Mouse (Mus musculus) heart, embryonic 13.5 days (tissue): ENCODE results near the gene Galntl6. TPM values are rescaled to one million over a fixed set of nuclear protein-coding genes. Genes with fewer than 3 reads are reported as not detected.

Source experiments
- ATAC-seq: fragments of 200-750 bp; cut with Nextera tagmentation; 2 replicates; pipeline ENCODE4 v1.8.0; 2017; ENCODE audit warnings: moderate TSS enrichment; ENCODE audit not compliant: insufficient number of reproducible peaks, low FRiP score, low TSS enrichment; ENCODE audit errors: extremely low read depth
- H3K27ac ChIP-seq: fragments of 300-500 bp; sonication (generic); replicated peaks from 2 replicates; pipeline ENCODE4 v1.5.1; 2015; ENCODE audit warnings: moderate library complexity, mild to moderate bottlenecking, inconsistent platforms
- H3K27me3 ChIP-seq: fragments of 300-500 bp; sonication (generic); replicated peaks from 2 replicates; pipeline ENCODE4 v1.6.1; 2015; ENCODE audit warnings: mild to moderate bottlenecking, inconsistent platforms
- H3K36me3 ChIP-seq: fragments of 300-500 bp; sonication (generic); 2 replicates; pipeline ENCODE4 v1.6.1; 2015; ENCODE audit warnings: mild to moderate bottlenecking, inconsistent platforms
- H3K4me1 ChIP-seq: fragments of 300-500 bp; sonication (generic); 2 replicates; pipeline ENCODE4 v1.6.1; 2015; ENCODE audit warnings: inconsistent platforms
- H3K4me2 ChIP-seq: fragments of 300-500 bp; sonication (generic); 2 replicates; pipeline ENCODE4 v1.6.1; 2015; ENCODE audit warnings: inconsistent platforms, mild to moderate bottlenecking, moderate library complexity
- H3K4me3 ChIP-seq: fragments of 300-500 bp; sonication (generic); 2 replicates; pipeline ENCODE4 v1.5.1; 2015; ENCODE audit warnings: moderate library complexity, mild to moderate bottlenecking, inconsistent platforms
- H3K9ac ChIP-seq: fragments of 300-500 bp; sonication (generic); 2 replicates; pipeline ENCODE4 v1.6.1; 2015; ENCODE audit warnings: inconsistent platforms, mild to moderate bottlenecking, moderate library complexity
- H3K9me3 ChIP-seq: fragments of 300-500 bp; sonication (generic); 2 replicates; pipeline ENCODE4 v1.6.1; 2016; ENCODE audit warnings: inconsistent platforms
- WGBS: fragments of 180-500 bp; shearing (Covaris S2); methylation state at CpG from one replicate; pipeline ENCODE4 v1.1.7; 2015; ENCODE audit warnings: mixed read lengths; 5-methylcytosine and 5-hydroxymethylcytosine counted together
- polyA plus RNA-seq: library from polyadenylated mRNA; unstranded; fragments of >200 nt; fragmentation: Nextera tagmentation; extraction: Ambion mirVana; gene quantifications from 2 replicates; pipeline ENCODE4 v1.2.1, GENCODE M21; 2015

Galntl6 gene
- polyA plus RNA-seq, 1 experiment from 2014 or later = 0.35 TPM

GRCm38 (mm10) chr8:57922214-57923070, 990.0 kb downstream of the Galntl6 start:
- Histone ChIP-seq H3K4me3 (no peak overlapping the region), H3K9me3 (no peaks in the 10 kb centered on the region), H3K27me3 (no peaks in the 10 kb centered on the region), H3K36me3 (no peaks in the 10 kb centered on the region), H3K4me2 (no peak overlapping the region), H3K4me1 (peaks cover 4% of the 10 kb centered on the region; the same call in 1 of the 2 replicates), H3K9ac (no peak overlapping the region), H3K27ac (no peak overlapping the region)
- ATAC-seq = no peak
- 72% methylated on average over 6 of the region's 6 CpGs for WGBS

- Histone ChIP-seq H3K4me3 (no peak overlapping the region), H3K27me3 (no peaks in the 10 kb centered on the region), H3K4me2 (no peak overlapping the region), H3K4me1 (no peaks in the 10 kb centered on the region), H3K27ac (no peak overlapping the region), H3K36me3 (no peaks in the 10 kb centered on the region), H3K9ac (no peak overlapping the region), H3K9me3 (no peaks in the 10 kb centered on the region)
- 74% methylated on average over 3 of the region's 3 CpGs for WGBS
- no peak for ATAC-seq
These were observed 992.0 kb downstream of the Galntl6 start for GRCm38 (mm10) chr8:57920326-57920903.

- no peaks in the 10 kb centered on the region for H3K9me3 ChIP-seq
- 70% methylated on average over 9 of the region's 9 CpGs for WGBS
- no peak for ATAC-seq
- no peaks in the 10 kb centered on the region for H3K27me3 ChIP-seq
- no peaks in the 10 kb centered on the region for H3K36me3 ChIP-seq
- no peak overlapping the region for H3K9ac ChIP-seq
- H3K4me2 ChIP-seq = no peak overlapping the region
- H3K27ac ChIP-seq = no peak overlapping the region
- H3K4me3 ChIP-seq = no peak overlapping the region
- no peaks in the 10 kb centered on the region for H3K4me1 ChIP-seq
These were observed 993.5 kb downstream of the Galntl6 start for GRCm38 (mm10) chr8:57918720-57919640.

GRCm38 (mm10) chr8:57893360-57893759, 1019.1 kb downstream of the Galntl6 start:
- 82% methylated on average over 5 of the region's 5 CpGs for WGBS
- ATAC-seq = no peak
- H3K27ac ChIP-seq = no peak overlapping the region
- H3K9ac ChIP-seq = no peak overlapping the region
- H3K9me3 ChIP-seq = peaks cover 6% of the 10 kb centered on the region; the same call in 1 of the 2 replicates
- H3K4me1 ChIP-seq = no peaks in the 10 kb centered on the region
- H3K36me3 ChIP-seq = no peaks in the 10 kb centered on the region
- no peak overlapping the region for H3K4me3 ChIP-seq
- H3K27me3 ChIP-seq = no peaks in the 10 kb centered on the region
- H3K4me2 ChIP-seq = no peak overlapping the region

GRCm38 (mm10) chr8:57892115-57892514, 1020.3 kb downstream of the Galntl6 start:
- Histone ChIP-seq H3K4me3 (no peak overlapping the region), H3K36me3 (no peaks in the 10 kb centered on the region), H3K9me3 (peaks cover 11% of the 10 kb centered on the region), H3K27ac (no peak overlapping the region), H3K27me3 (no peaks in the 10 kb centered on the region), H3K4me2 (no peak overlapping the region), H3K9ac (no peak overlapping the region), H3K4me1 (no peaks in the 10 kb centered on the region)
- no peak for ATAC-seq
- WGBS = 75% methylated on average over 5 of the region's 5 CpGs

- Histone ChIP-seq H3K27ac (no peak overlapping the region), H3K4me3 (no peak overlapping the region), H3K4me1 (no peaks in the 10 kb centered on the region), H3K27me3 (no peaks in the 10 kb centered on the region), H3K4me2 (no peak overlapping the region), H3K9ac (no peak overlapping the region), H3K36me3 (no peaks in the 10 kb centered on the region), H3K9me3 (peaks cover 18% of the 10 kb centered on the region)
- WGBS = 76% methylated on average over 4 of the region's 4 CpGs
- ATAC-seq = no peak
These were observed 1022.3 kb downstream of the Galntl6 start for GRCm38 (mm10) chr8:57890159-57890558.

GRCm38 (mm10) chr8:57888831-57889230, 1023.6 kb downstream of the Galntl6 start:
- H3K27me3 ChIP-seq = no peaks in the 10 kb centered on the region
- H3K36me3 ChIP-seq = no peaks in the 10 kb centered on the region
- no peak overlapping the region for H3K9ac ChIP-seq
- peaks cover 20% of the 10 kb centered on the region for H3K9me3 ChIP-seq
- H3K27ac ChIP-seq = no peak overlapping the region
- H3K4me2 ChIP-seq = no peak overlapping the region
- no peaks in the 10 kb centered on the region for H3K4me1 ChIP-seq
- no peak for ATAC-seq
- no peak overlapping the region for H3K4me3 ChIP-seq

- Histone ChIP-seq H3K4me2 (no peak overlapping the region), H3K4me1 (no peaks in the 10 kb centered on the region), H3K9ac (no peak overlapping the region), H3K4me3 (no peak overlapping the region), H3K36me3 (no peaks in the 10 kb centered on the region), H3K9me3 (0 out of 2 replicates have a peak, but pooled peaks cover 3% of the 10 kb centered on the region), H3K27ac (no peak overlapping the region), H3K27me3 (no peaks in the 10 kb centered on the region)
- ATAC-seq = no peak
- WGBS = 65% methylated on average over 11 of the region's 11 CpGs
These were observed 1033.0 kb downstream of the Galntl6 start for GRCm38 (mm10) chr8:57879452-57879851.

GRCm38 (mm10) chr8:57849074-57849473, 1063.4 kb downstream of the Galntl6 start:
- no peak overlapping the region for H3K27ac ChIP-seq
- no peak overlapping the region for H3K9ac ChIP-seq
- H3K36me3 ChIP-seq = no peaks in the 10 kb centered on the region
- no peaks in the 10 kb centered on the region for H3K9me3 ChIP-seq
- no peaks in the 10 kb centered on the region for H3K27me3 ChIP-seq
- H3K4me3 ChIP-seq = no peak overlapping the region
- no peaks in the 10 kb centered on the region for H3K4me1 ChIP-seq
- H3K4me2 ChIP-seq = no peak overlapping the region
- ATAC-seq = no peak

- no peak for ATAC-seq
- no peaks in the 10 kb centered on the region for H3K9me3 ChIP-seq
- H3K4me3 ChIP-seq = no peak overlapping the region
- no peak overlapping the region for H3K27ac ChIP-seq
- no peaks in the 10 kb centered on the region for H3K4me1 ChIP-seq
- no peak overlapping the region for H3K9ac ChIP-seq
- no peaks in the 10 kb centered on the region for H3K27me3 ChIP-seq
- no peaks in the 10 kb centered on the region for H3K36me3 ChIP-seq
- H3K4me2 ChIP-seq = no peak overlapping the region
- WGBS = 64% methylated on average over 5 of the region's 5 CpGs
These were observed 1069.0 kb downstream of the Galntl6 start for GRCm38 (mm10) chr8:57843461-57843860.
